Comparison of ENCODE assay signal across 12 mouse cellular contexts in genomic region chr1:89103004-89103263, GRCm38 (mm10). TPM values are rescaled to one million over a fixed set of nuclear protein-coding genes. Genes with fewer than 3 reads are reported as not detected.
DNase-seq lines count a peak whose midpoint lies in the region; ATAC-seq and TF ChIP-seq lines count a peak whose summit lies in the region.
"Had no signal": no experiment of that assay in that cellular context is flagged by ENCODE, and none has a peak within 500 bp of the region (broad histone marks: within the 10 kb centered on the region; RNA-seq: fewer than 3 reads in every experiment).

No protein-coding gene starts in this region.

- no peaks in the 10 kb centered on the region for H3K9me3 ChIP-seq in forebrain, embryonic 12.5 days
- H3K9me3 ChIP-seq in forebrain, postnatal 0 days (ENCODE audit: low read length): no peaks in the 10 kb centered on the region
- no peaks in the 10 kb centered on the region for H3K9me3 ChIP-seq in hindbrain, embryonic 11.5 days (ENCODE audit: control insufficient read depth, low read length)
- H3K9me3 ChIP-seq in hindbrain, embryonic 16.5 days (ENCODE audit: control insufficient read depth, low read length): no peaks in the 10 kb centered on the region
- no peaks in the 10 kb centered on the region for H3K9me3 ChIP-seq in neural tube, embryonic 13.5 days
- H3K9me3 ChIP-seq in neural tube, embryonic 15.5 days (replicated peaks): no peaks in the 10 kb centered on the region
- no peaks in the 10 kb centered on the region for H3K9me3 ChIP-seq in stomach, embryonic 16.5 days (replicated peaks; ENCODE audit: control insufficient read depth, low read length)

- no peaks in the 10 kb centered on the region for H3K27me3 ChIP-seq in forebrain, embryonic 12.5 days
- H3K27me3 ChIP-seq in forebrain, postnatal 0 days (ENCODE audit: insufficient read depth, low read length): no peaks in the 10 kb centered on the region
- H3K27me3 ChIP-seq in hindbrain, embryonic 11.5 days (ENCODE audit: control insufficient read depth, insufficient read depth, low read length): no peaks in the 10 kb centered on the region
- no peaks in the 10 kb centered on the region for H3K27me3 ChIP-seq in hindbrain, embryonic 16.5 days (replicated peaks; ENCODE audit: control insufficient read depth, insufficient read depth, low read length)
- H3K27me3 ChIP-seq in neural tube, embryonic 13.5 days: no peaks in the 10 kb centered on the region
- H3K27me3 ChIP-seq in neural tube, embryonic 15.5 days (replicated peaks): no peaks in the 10 kb centered on the region
- no peaks in the 10 kb centered on the region for H3K27me3 ChIP-seq in stomach, embryonic 16.5 days (ENCODE audit: control insufficient read depth, insufficient read depth, low read length)

- no peak for TF ChIP-seq CTCF in forebrain, postnatal 0 days (IDR thresholded peaks at IDR 0.05; ENCODE audit: low read depth)

- no peak for DNase-seq in forebrain, postnatal 0 days
- DNase-seq in hindbrain, embryonic 11.5 days (ENCODE audit: low spot score): peak; percentile 16
- DNase-seq in adrenal gland, postnatal 25 days: no peak
- DNase-seq: cerebellum, adult 11-12 months; kidney, postnatal 4 days had no signal

- ATAC-seq in forebrain, embryonic 12.5 days (ENCODE audit: low FRiP score): no peak
- no peak for ATAC-seq in forebrain, postnatal 0 days
- ATAC-seq in hindbrain, embryonic 11.5 days (ENCODE audit: low FRiP score): no peak
- no peak for ATAC-seq in hindbrain, embryonic 16.5 days
- no peak for ATAC-seq in neural tube, embryonic 13.5 days (ENCODE audit: low read depth)
- no peak for ATAC-seq in neural tube, embryonic 15.5 days (ENCODE audit: low FRiP score)
- peak; percentile 35; the same call in 1 of the 2 replicates for ATAC-seq in stomach, embryonic 16.5 days (ENCODE audit: insufficient read depth, low FRiP score)

- WGBS in forebrain, embryonic 12.5 days: 31% methylated on average over 3 of the region's 3 CpGs
- WGBS in forebrain, postnatal 0 days: 36% methylated on average over 3 of the region's 3 CpGs
- 28% methylated on average over 3 of the region's 3 CpGs for WGBS in hindbrain, embryonic 11.5 days
- 34% methylated on average over 3 of the region's 3 CpGs for WGBS in hindbrain, embryonic 16.5 days
- 34% methylated on average over 3 of the region's 3 CpGs for WGBS in neural tube, embryonic 13.5 days
- WGBS in neural tube, embryonic 15.5 days: 41% methylated on average over 3 of the region's 3 CpGs
- 48% methylated on average over 3 of the region's 3 CpGs for WGBS in stomach, embryonic 16.5 days

- peak overlapping the region; percentile 50; the same call in 1 of the 2 replicates for H3K27ac ChIP-seq in forebrain, embryonic 12.5 days
- no peak overlapping the region for H3K27ac ChIP-seq in forebrain, postnatal 0 days (ENCODE audit: low read depth, low read length)
- no peak overlapping the region for H3K27ac ChIP-seq in hindbrain, embryonic 11.5 days (ENCODE audit: low read depth, low read length)
- no peak overlapping the region for H3K27ac ChIP-seq in hindbrain, embryonic 16.5 days (ENCODE audit: low read depth, low read length)
- peak overlapping the region; percentile 28; the same call in 1 of the 2 replicates for H3K27ac ChIP-seq in neural tube, embryonic 13.5 days (replicated peaks)
- no peak overlapping the region for H3K27ac ChIP-seq in neural tube, embryonic 15.5 days (replicated peaks)
- H3K27ac ChIP-seq in stomach, embryonic 16.5 days (ENCODE audit: low read length): peak overlapping the region; percentile 66; the same call in 1 of the 2 replicates

- no peak overlapping the region for H3K4me2 ChIP-seq in forebrain, embryonic 12.5 days
- H3K4me2 ChIP-seq in forebrain, postnatal 0 days (ENCODE audit: low read depth): no peak overlapping the region
- no peak overlapping the region for H3K4me2 ChIP-seq in hindbrain, embryonic 11.5 days (replicated peaks; ENCODE audit: low read depth, low read length)
- no peak overlapping the region for H3K4me2 ChIP-seq in hindbrain, embryonic 16.5 days (ENCODE audit: low read length)
- no peak overlapping the region for H3K4me2 ChIP-seq in neural tube, embryonic 13.5 days
- no peak overlapping the region for H3K4me2 ChIP-seq in neural tube, embryonic 15.5 days
- no peak overlapping the region for H3K4me2 ChIP-seq in stomach, embryonic 16.5 days (ENCODE audit: low read depth, low read length)

- no peak overlapping the region for H3K9ac ChIP-seq in forebrain, embryonic 12.5 days
- H3K9ac ChIP-seq in forebrain, postnatal 0 days: no peak overlapping the region
- no peak overlapping the region for H3K9ac ChIP-seq in hindbrain, embryonic 11.5 days (ENCODE audit: low read depth, low read length)
- H3K9ac ChIP-seq in hindbrain, embryonic 16.5 days (ENCODE audit: low read depth, low read length): no peak overlapping the region; the same call in 1 of the 2 replicates
- no peak overlapping the region for H3K9ac ChIP-seq in neural tube, embryonic 13.5 days
- H3K9ac ChIP-seq in neural tube, embryonic 15.5 days (replicated peaks): no peak overlapping the region
- H3K9ac ChIP-seq in stomach, embryonic 16.5 days (ENCODE audit: low read length): no peak overlapping the region

- H3K4me3 ChIP-seq in forebrain, embryonic 12.5 days (replicated peaks): no peak overlapping the region
- no peak overlapping the region for H3K4me3 ChIP-seq in forebrain, postnatal 0 days (ENCODE audit: low read depth, low read length)
- H3K4me3 ChIP-seq in hindbrain, embryonic 11.5 days (ENCODE audit: low read depth, low read length): no peak overlapping the region
- no peak overlapping the region for H3K4me3 ChIP-seq in hindbrain, embryonic 16.5 days (ENCODE audit: low read length)
- no peak overlapping the region for H3K4me3 ChIP-seq in neural tube, embryonic 13.5 days
- no peak overlapping the region for H3K4me3 ChIP-seq in neural tube, embryonic 15.5 days (replicated peaks)
- no peak overlapping the region for H3K4me3 ChIP-seq in stomach, embryonic 16.5 days (replicated peaks; ENCODE audit: low read length)

- peaks cover 40% of the 10 kb centered on the region for H3K4me1 ChIP-seq in forebrain, embryonic 12.5 days
- no peaks in the 10 kb centered on the region for H3K4me1 ChIP-seq in forebrain, postnatal 0 days (ENCODE audit: insufficient read depth)
- peaks cover 10% of the 10 kb centered on the region for H3K4me1 ChIP-seq in hindbrain, embryonic 11.5 days (replicated peaks; ENCODE audit: control insufficient read depth, insufficient read depth, low read length)
- peaks cover 21% of the 10 kb centered on the region for H3K4me1 ChIP-seq in hindbrain, embryonic 16.5 days (ENCODE audit: control insufficient read depth, insufficient read depth, low read depth, low read length)
- peaks cover 58% of the 10 kb centered on the region for H3K4me1 ChIP-seq in neural tube, embryonic 13.5 days (replicated peaks)
- peaks cover 39% of the 10 kb centered on the region for H3K4me1 ChIP-seq in neural tube, embryonic 15.5 days
- H3K4me1 ChIP-seq in stomach, embryonic 16.5 days (ENCODE audit: control insufficient read depth, insufficient read depth, low read length): peaks cover 48% of the 10 kb centered on the region

- no peaks in the 10 kb centered on the region for H3K36me3 ChIP-seq in forebrain, embryonic 12.5 days (replicated peaks)
- H3K36me3 ChIP-seq in forebrain, postnatal 0 days (ENCODE audit: insufficient read depth): no peaks in the 10 kb centered on the region
- H3K36me3 ChIP-seq in hindbrain, embryonic 11.5 days (ENCODE audit: control insufficient read depth, insufficient read depth, low read length): no peaks in the 10 kb centered on the region
- H3K36me3 ChIP-seq in hindbrain, embryonic 16.5 days (ENCODE audit: control insufficient read depth, insufficient read depth, low read length): no peaks in the 10 kb centered on the region
- no peaks in the 10 kb centered on the region for H3K36me3 ChIP-seq in neural tube, embryonic 13.5 days
- H3K36me3 ChIP-seq in neural tube, embryonic 15.5 days: no peaks in the 10 kb centered on the region
- H3K36me3 ChIP-seq in stomach, embryonic 16.5 days (ENCODE audit: control insufficient read depth, insufficient read depth, low read length): no peaks in the 10 kb centered on the region
- H3K36me3 ChIP-seq: G1E had no signal

RNA-seq across cellular contexts. Expression of gene Sh3bp4, which starts 32.7 kb away (rescaled TPM):
- polyA plus RNA-seq in forebrain, embryonic 12.5 days (2016; fragmentation: Nextera tagmentation; extraction: Ambion mirVana): 26.5 and 27.1 TPM in 2 replicates
- total RNA-seq in forebrain, postnatal 0 days (2014; rRNA removed): 29.0 and 29.6 TPM in 2 replicates
- 17.4 and 18.9 TPM in 2 replicates for polyA plus RNA-seq in forebrain, postnatal 0 days (2015; fragmentation: Nextera tagmentation; extraction: Ambion mirVana)
- polyA plus RNA-seq in hindbrain, embryonic 11.5 days (2014; fragmentation: Nextera tagmentation; extraction: Ambion mirVana): 18.0 and 21.7 TPM in 2 replicates
- 13.7 and 17.0 TPM in 2 replicates for polyA plus RNA-seq in hindbrain, embryonic 16.5 days (2015; fragmentation: Nextera tagmentation; extraction: Ambion mirVana)
- 23.3 and 24.6 TPM in 2 replicates for polyA plus RNA-seq in neural tube, embryonic 13.5 days (2015; fragmentation: Nextera tagmentation; extraction: Ambion mirVana)
- 14.2 and 14.4 TPM in 2 replicates for polyA plus RNA-seq in neural tube, embryonic 15.5 days (2015; fragmentation: Nextera tagmentation; extraction: Ambion mirVana)
- polyA plus RNA-seq in stomach, embryonic 16.5 days (2015; fragmentation: Nextera tagmentation; extraction: Ambion mirVana): 20.1 and 20.6 TPM in 2 replicates
- total RNA-seq in adrenal gland, postnatal 25 days (2021): 12.1 and 14.1 TPM in 2 replicates
- total RNA-seq: G1E; neutrophil, adult 5-6 weeks had no signal
- polyA plus RNA-seq: G1E had no signal

Comparison
In these comparisons a context has a peak if more than half of its experiments do, and no peak if none do; other contexts are left out.
1. H3K27ac ChIP-seq: peak in forebrain, embryonic 12.5 days (single experiment), neural tube, embryonic 13.5 days (single experiment) and stomach, embryonic 16.5 days (single experiment); none in forebrain, postnatal 0 days (single experiment), hindbrain, embryonic 11.5 days (single experiment), hindbrain, embryonic 16.5 days (single experiment) and neural tube, embryonic 15.5 days (single experiment).